Mouse (Mus musculus) adrenal gland, adult 10 weeks (tissue): ENCODE results near the gene Vmn1r101. TPM values are rescaled to one million over a fixed set of nuclear protein-coding genes. Genes with fewer than 3 reads are reported as not detected.

Source experiments
- polyA plus RNA-seq: library from polyadenylated mRNA; stranded (reverse); fragments of 350-450 nt; fragmentation: Illumina TruSeq; extraction: RNeasy Lipid Tissue Mini Kit (QIAGEN cat#74804); gene quantifications from one replicate; pipeline ENCODE4 v1.2.3, GENCODE M21; 2014; ENCODE audit warnings: low read depth, low replicate concordance

The Vmn1r101 gene
- not detected for polyA plus RNA-seq

DNA sequence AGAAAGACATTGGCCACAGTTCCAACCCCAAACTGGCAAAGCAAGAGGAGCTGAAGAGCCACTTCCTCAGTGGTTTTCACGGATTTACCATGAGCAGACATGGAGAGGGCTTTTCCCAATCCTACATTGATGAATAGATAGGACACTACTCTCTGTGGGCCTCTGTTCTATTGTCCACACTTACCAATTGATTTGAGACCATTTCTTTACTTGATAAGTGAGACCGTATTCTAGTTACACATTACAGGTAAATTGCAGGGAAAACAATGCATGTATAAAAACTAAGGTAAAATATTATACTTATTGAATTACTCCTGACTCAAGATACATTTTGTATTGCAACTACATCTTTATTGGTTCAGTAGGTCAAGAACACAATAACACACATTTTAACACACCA is at the start of gene Vmn1r101:
Gene Vmn1r101, minus strand, starts transcription at position 101 of the 400 bp plus-strand sequence.

DNA sequence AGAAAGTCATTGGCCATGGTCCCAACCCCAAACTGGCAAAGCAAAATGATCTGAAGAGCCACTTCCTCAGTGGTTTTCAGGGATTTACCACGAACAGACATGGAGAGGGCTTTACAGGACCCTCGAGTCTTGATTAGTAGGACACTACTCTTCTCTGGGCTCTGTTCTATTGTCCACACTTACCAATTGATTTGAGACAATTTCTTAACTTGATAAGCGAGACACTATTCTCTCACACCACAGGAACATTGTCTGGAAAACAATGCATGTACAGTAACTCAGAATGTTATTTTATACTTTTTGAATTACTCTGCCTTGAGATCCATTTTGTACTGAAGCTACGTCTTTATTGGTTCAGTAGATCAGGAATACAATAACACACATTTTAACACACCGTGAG is 32.4 kb upstream of the Vmn1r101 start, which contains the start of gene Gm10670:
Gene Gm10670, minus strand, starts transcription at position 101 of the 400 bp plus-strand sequence.

DNA sequence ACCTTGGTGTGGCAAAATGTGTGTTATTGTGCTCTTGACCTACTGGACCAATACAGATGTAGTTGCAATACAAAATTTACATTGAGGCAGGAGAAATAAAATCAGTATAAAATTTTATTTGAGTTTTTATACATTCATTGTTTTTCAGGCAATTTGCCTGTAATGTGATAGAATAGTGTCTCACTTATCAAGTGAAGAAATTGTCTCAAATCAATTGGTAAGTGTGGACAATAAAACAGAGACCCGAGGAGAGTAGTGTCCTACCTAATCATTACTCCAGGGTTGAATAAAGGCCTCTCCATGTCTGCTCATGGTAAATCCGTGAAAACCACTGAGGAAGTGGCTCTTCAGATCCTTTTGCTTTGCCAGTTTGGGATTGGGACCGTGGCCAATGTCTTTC is 24.8 kb downstream of the Vmn1r101 start, which contains the start of gene Vmn1r100:
Gene Vmn1r100, plus strand, starts transcription at position 301 of the 400 bp plus-strand sequence.

Other genes with a start within 250 kb of the Vmn1r101 start
- gene Vmn1r95, start 248.9 kb downstream of the Vmn1r101 start, polyA plus RNA-seq: not detected
- not detected for gene Gm6164, start 237.0 kb downstream of the Vmn1r101 start, polyA plus RNA-seq
- not detected for gene Gm4498, start 208.8 kb downstream of the Vmn1r101 start, polyA plus RNA-seq
- not detected for gene Gm5890, start 179.8 kb downstream of the Vmn1r101 start, polyA plus RNA-seq
- gene Gm4133, start 108.5 kb downstream of the Vmn1r101 start, polyA plus RNA-seq: not detected
- gene Gm5728, start 67.2 kb downstream of the Vmn1r101 start, polyA plus RNA-seq: not detected
- gene Vmn1r100, start 24.7 kb downstream of the Vmn1r101 start, polyA plus RNA-seq: not detected
- not detected for gene Gm10670, start 32.3 kb upstream of the Vmn1r101 start, polyA plus RNA-seq
- not detected for gene Vmn1r103, start 67.9 kb upstream of the Vmn1r101 start, polyA plus RNA-seq
- gene Vmn1r104, start 91.2 kb upstream of the Vmn1r101 start, polyA plus RNA-seq: not detected
- gene Gm5726, start 103.2 kb upstream of the Vmn1r101 start, polyA plus RNA-seq: not detected
- not detected for gene Gm4141, start 133.6 kb upstream of the Vmn1r101 start, polyA plus RNA-seq
- not detected for gene Gm4513, start 156.4 kb upstream of the Vmn1r101 start, polyA plus RNA-seq
- not detected for gene Vmn1r107, start 226.3 kb upstream of the Vmn1r101 start, polyA plus RNA-seq